Mouse (Mus musculus): ENCODE measurements around the gene Slc17a6.

DNA sequence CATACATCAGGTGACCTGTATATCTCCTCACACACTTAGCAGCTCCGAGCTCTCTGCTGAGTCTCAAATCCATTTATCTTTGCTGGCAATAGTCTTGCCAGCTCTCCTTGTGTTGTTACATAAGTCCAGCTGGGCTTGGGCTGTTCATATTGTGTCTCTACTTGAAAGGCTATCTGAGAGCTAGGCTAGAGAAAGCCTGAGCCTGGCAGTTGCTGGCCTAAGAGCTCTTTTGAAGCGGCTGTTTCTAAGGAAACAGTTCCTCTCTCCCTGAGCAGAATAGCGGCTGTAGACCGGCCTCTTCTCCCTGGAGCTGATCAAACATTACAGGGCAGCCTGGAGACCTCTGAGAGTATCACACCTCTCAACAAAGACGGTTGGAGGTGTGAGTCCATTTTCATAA, 40.6 kb downstream of the Slc17a6 start:
- TF ChIP-seq CHD2 (IDR thresholded peaks at IDR 0.05; ENCODE audit: low read depth, low read length): no peak
- no peak for TF ChIP-seq ZC3H11A (IDR thresholded peaks at IDR 0.05; ENCODE audit: borderline replicate concordance, low read depth, low read length)

All from ES-E14 (cell line).